In the genomic region with DNA sequence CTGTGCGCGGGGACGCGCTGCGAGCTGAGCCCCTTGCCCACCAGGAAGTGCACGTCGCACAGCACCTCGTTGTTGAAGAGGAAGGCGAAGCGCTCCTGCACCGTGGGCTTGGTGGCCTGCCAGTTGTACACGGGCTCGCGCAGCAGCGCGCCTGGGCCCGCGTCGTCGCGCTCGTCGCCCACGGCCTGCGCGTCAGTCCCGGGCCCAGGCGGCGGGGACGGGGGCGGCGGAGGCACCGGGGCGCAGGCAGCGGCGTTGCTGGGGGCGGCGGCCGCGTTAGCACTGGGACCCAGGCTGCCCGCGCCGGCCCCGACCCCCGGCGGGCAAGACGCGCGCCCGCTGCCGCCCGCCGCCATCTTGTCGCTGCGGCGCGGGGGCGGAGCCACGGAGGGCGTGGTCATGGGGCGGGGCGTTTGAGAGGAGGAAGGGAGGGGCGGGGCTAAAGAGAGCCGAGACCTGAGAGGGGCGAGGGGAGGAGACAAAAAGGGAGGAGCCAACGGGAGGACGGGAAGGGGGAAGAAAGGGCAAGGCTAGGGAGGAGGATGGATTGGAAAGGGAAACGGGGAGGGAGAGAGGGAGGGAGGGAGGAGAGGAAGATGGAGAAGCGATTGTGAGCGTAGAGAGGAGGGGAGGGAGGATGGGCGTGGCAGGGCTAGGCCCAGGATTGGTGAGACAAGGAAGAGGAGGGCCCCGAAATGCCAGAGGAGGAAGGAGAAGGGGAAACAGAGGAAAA, we compare ENCODE assay signal across 1 mouse cellular context.
TF ChIP-seq lines count a peak whose summit lies in the region.

No protein-coding gene starts in this region.

TF ChIP-seq in ES-E14, 5 proteins besides CTCF, POLR2A, EP300 and RAD21:
- TF ChIP-seq MAFK (IDR thresholded peaks at IDR 0.05; ENCODE audit: insufficient read depth, low read depth, low read length) = no peak
